Mouse (Mus musculus) erythroblast, embryonic 14.5 days (primary cell): ENCODE measurements around the gene Cdk9. TPM values are rescaled to one million over a fixed set of nuclear protein-coding genes. Genes with fewer than 3 reads are reported as not detected.
A peak's percentile ranks its signal among the peaks of the same experiment; 100 is the strongest.

Experiments used
- H3K27me3 ChIP-seq: 2 replicates; pipeline ENCODE4 v1.6.1; 2012; ENCODE audit warnings: inconsistent platforms; ENCODE audit not compliant: control insufficient read depth
- H3K36me3 ChIP-seq: 2 replicates; pipeline ENCODE4 v1.6.1; 2012; ENCODE audit warnings: mild to moderate bottlenecking, inconsistent platforms; ENCODE audit not compliant: control insufficient read depth
- H3K4me1 ChIP-seq: 2 replicates; pipeline ENCODE4 v1.6.1; 2012; ENCODE audit warnings: inconsistent platforms; ENCODE audit not compliant: control insufficient read depth
- H3K4me3 ChIP-seq: replicated peaks from 2 replicates; pipeline ENCODE3; 2012; ENCODE audit warnings: moderate library complexity, mild to moderate bottlenecking, inconsistent platforms
- H3K9me3 ChIP-seq: 2 replicates; pipeline ENCODE4 v1.6.1; 2012; ENCODE audit warnings: low read length, inconsistent platforms, mixed read lengths; ENCODE audit not compliant: control insufficient read depth
- GATA1 ChIP-seq: IDR thresholded peaks from 2 replicates; pipeline ENCODE4 v1.6.1; 2012; ENCODE audit warnings: low read length, inconsistent platforms, mixed read lengths
- TAL1 ChIP-seq: IDR thresholded peaks from 3 replicates; pipeline ENCODE4 v1.6.1; 2012; ENCODE audit warnings: low read length, inconsistent platforms, mixed read lengths
- polyA plus RNA-seq: library from polyadenylated mRNA; stranded (reverse); fragments of >175 nt; gene quantifications from 2 replicates; pipeline ENCODE4 v1.2.3, GENCODE M21; 2012

Gene Cdk9
- polyA plus RNA-seq, 1 experiment, result 6.1 TPM

GRCm38 (mm10) chr2:32750887-32751664 lies 38.2 kb upstream of the Cdk9 start:
- no peak for TF ChIP-seq GATA1
- no peak for TF ChIP-seq TAL1
- peak overlapping the region; percentile 14 for H3K4me3 ChIP-seq

GRCm38 (mm10) chr2:32750199-32750598 lies 37.3 kb upstream of the Cdk9 start:
- Histone ChIP-seq H3K36me3 (no peaks in the 10 kb centered on the region; the same call in 1 of the 2 replicates), H3K4me1 (no peaks in the 10 kb centered on the region), H3K9me3 (no peaks in the 10 kb centered on the region), H3K27me3 (no peaks in the 10 kb centered on the region), H3K4me3 (no peak overlapping the region)
- TF ChIP-seq TAL1 (no peak), GATA1 (no peak)

More at GRCm38 (mm10) chr2:32750887-32751664, 38.2 kb upstream of the Cdk9 start:
- H3K36me3 ChIP-seq, result no peaks in the 10 kb centered on the region; the same call in 1 of the 2 replicates
- H3K27me3 ChIP-seq, result no peaks in the 10 kb centered on the region
- no peaks in the 10 kb centered on the region for H3K4me1 ChIP-seq
- no peaks in the 10 kb centered on the region for H3K9me3 ChIP-seq

GRCm38 (mm10) chr2:32749082-32749481 lies 36.2 kb upstream of the Cdk9 start:
- Histone ChIP-seq H3K4me3 (no peak overlapping the region), H3K9me3 (no peaks in the 10 kb centered on the region), H3K27me3 (no peaks in the 10 kb centered on the region), H3K4me1 (no peaks in the 10 kb centered on the region), H3K36me3 (no peaks in the 10 kb centered on the region)
- TF ChIP-seq GATA1 (no peak), TAL1 (no peak)

GRCm38 (mm10) chr2:32744272-32744982 lies 31.6 kb upstream of the Cdk9 start:
- H3K4me3 ChIP-seq, result no peak overlapping the region
- no peaks in the 10 kb centered on the region for H3K36me3 ChIP-seq
- H3K4me1 ChIP-seq, result peaks cover 3% of the 10 kb centered on the region
- H3K9me3 ChIP-seq, result no peaks in the 10 kb centered on the region
- TF ChIP-seq TAL1 (no peak), GATA1 (no peak)
- peaks cover 22% of the 10 kb centered on the region for H3K27me3 ChIP-seq

GRCm38 (mm10) chr2:32742173-32742531 lies 29.3 kb upstream of the Cdk9 start:
- no peak overlapping the region for H3K4me3 ChIP-seq
- TF ChIP-seq GATA1 (no peak), TAL1 (no peak)
- peaks cover 22% of the 10 kb centered on the region for H3K27me3 ChIP-seq
- H3K36me3 ChIP-seq, result no peaks in the 10 kb centered on the region
- no peaks in the 10 kb centered on the region for H3K9me3 ChIP-seq
- peaks cover 3% of the 10 kb centered on the region for H3K4me1 ChIP-seq

- Histone ChIP-seq H3K4me3 (no peak overlapping the region), H3K36me3 (no peaks in the 10 kb centered on the region), H3K9me3 (no peaks in the 10 kb centered on the region), H3K4me1 (peaks cover 3% of the 10 kb centered on the region), H3K27me3 (peaks cover 22% of the 10 kb centered on the region)
- no peak for TF ChIP-seq TAL1
- no peak for TF ChIP-seq GATA1
These were observed 28.6 kb upstream of the Cdk9 start for GRCm38 (mm10) chr2:32741273-32742172.

GRCm38 (mm10) chr2:32740916-32741272 lies 28.0 kb upstream of the Cdk9 start, which contains the start of gene 6330409D20Rik:
Gene 6330409D20Rik (minus strand): TSS chr2:32741016.
- H3K27me3 ChIP-seq, result peaks cover 22% of the 10 kb centered on the region
- peaks cover 6% of the 10 kb centered on the region for H3K4me1 ChIP-seq
- H3K9me3 ChIP-seq, result no peaks in the 10 kb centered on the region
- H3K36me3 ChIP-seq, result no peaks in the 10 kb centered on the region
- TF ChIP-seq TAL1, result no peak
- TF ChIP-seq GATA1, result no peak
- H3K4me3 ChIP-seq, result no peak within 1 kb of the TSS

GRCm38 (mm10) chr2:32739311-32739710 lies 26.4 kb upstream of the Cdk9 start:
- Histone ChIP-seq H3K27me3 (peaks cover 22% of the 10 kb centered on the region), H3K9me3 (no peaks in the 10 kb centered on the region), H3K4me3 (no peak overlapping the region), H3K36me3 (no peaks in the 10 kb centered on the region), H3K4me1 (peaks cover 6% of the 10 kb centered on the region)
- TF ChIP-seq GATA1 (no peak), TAL1 (no peak)

GRCm38 (mm10) chr2:32737008-32737407 lies 24.1 kb upstream of the Cdk9 start:
- Histone ChIP-seq H3K4me1 (peaks cover 6% of the 10 kb centered on the region), H3K4me3 (no peak overlapping the region), H3K27me3 (peaks cover 12% of the 10 kb centered on the region), H3K9me3 (no peaks in the 10 kb centered on the region), H3K36me3 (no peaks in the 10 kb centered on the region)
- TF ChIP-seq GATA1 (no peak), TAL1 (no peak)
